Comparison of ENCODE assay signal across 9 mouse cellular contexts in the genomic region with DNA sequence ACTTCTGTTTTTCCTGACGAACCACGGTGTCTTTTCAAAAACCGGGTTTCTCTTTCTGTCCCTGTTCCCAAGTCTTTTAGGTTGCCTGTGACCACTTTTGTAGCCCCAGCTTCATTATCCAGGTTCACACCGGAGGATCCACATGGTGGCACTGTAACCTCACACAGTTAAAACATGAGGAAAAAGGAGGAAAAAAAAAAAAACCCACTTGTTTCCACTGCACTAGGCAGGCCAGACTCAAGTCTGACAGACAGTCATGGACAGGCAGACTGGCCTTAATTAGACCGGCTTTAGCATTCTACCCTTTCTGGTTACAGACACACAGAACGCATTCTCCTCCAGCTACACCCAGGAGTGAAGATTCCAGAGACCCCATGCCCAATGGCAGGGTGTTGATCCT. TPM values are rescaled to one million over a fixed set of nuclear protein-coding genes. Genes with fewer than 3 reads are reported as not detected.
A peak's percentile ranks its signal among the peaks of the same experiment; 100 is the strongest.
DNase-seq lines count a peak whose midpoint lies in the region; ATAC-seq and TF ChIP-seq lines count a peak whose summit lies in the region.
"Had no signal": no experiment of that assay in that cellular context is flagged by ENCODE, and none has a peak within 500 bp of the region (broad histone marks: within the 10 kb centered on the region; RNA-seq: fewer than 3 reads in every experiment).

No protein-coding gene starts in this region.

- peak; percentile 31 to 86; a peak in 3 of 4 replicates for TF ChIP-seq CTCF in CH12.LX (conservative IDR thresholded peaks at IDR 0.05 in 1 of 2, IDR thresholded peaks at IDR 0.05 in 1 of 2; ENCODE audit: low read depth in 2 of 2, low read length in 2 of 2)
- peak; percentile 65 for TF ChIP-seq CTCF in heart, postnatal 0 days (IDR thresholded peaks at IDR 0.05; ENCODE audit: low read depth)
- peak; percentile 72 for TF ChIP-seq CTCF in liver, postnatal 0 days (IDR thresholded peaks at IDR 0.05; ENCODE audit: low read depth)

- no peak for TF ChIP-seq EP300 in CH12.LX (IDR thresholded peaks at IDR 0.05; ENCODE audit: low read length)
- no peak for TF ChIP-seq EP300 in heart, postnatal 0 days (IDR thresholded peaks at IDR 0.05; ENCODE audit: low read depth)
- no peak for TF ChIP-seq EP300 in liver, postnatal 0 days (IDR thresholded peaks at IDR 0.05; ENCODE audit: low read depth)

- H3K4me1 ChIP-seq in CH12.LX (ENCODE audit: control insufficient read depth in 1 of 2, insufficient read depth in 2 of 2), result peaks cover 0 to 14% of the 10 kb centered on the region in 2 experiments; a peak in 2 of 4 replicates
- H3K4me1 ChIP-seq in heart, postnatal 0 days (ENCODE audit: control insufficient read depth, insufficient read depth), result no peaks in the 10 kb centered on the region
- no peaks in the 10 kb centered on the region for H3K4me1 ChIP-seq in liver, postnatal 0 days (ENCODE audit: insufficient read depth)

- H3K4me2 ChIP-seq in CH12.LX (ENCODE audit: insufficient read depth, low read depth, poor library complexity, severe bottlenecking), result peak overlapping the region; percentile 32
- H3K4me2 ChIP-seq in heart, postnatal 0 days (ENCODE audit: low read depth, low read length), result no peak overlapping the region
- no peak overlapping the region for H3K4me2 ChIP-seq in liver, postnatal 0 days (ENCODE audit: low read depth, low read length)

- no peak overlapping the region for H3K9ac ChIP-seq in CH12.LX (ENCODE audit: insufficient read depth, low read depth)
- H3K9ac ChIP-seq in heart, postnatal 0 days (replicated peaks; ENCODE audit: low read depth, low read length), result no peak overlapping the region
- no peak overlapping the region for H3K9ac ChIP-seq in liver, postnatal 0 days (replicated peaks)

- dilution Hi-C loops in CH12.LX (cut with MboI; ENCODE audit: extremely low pct_ligation_motif_present, extremely low pct_unique_long_range_greater_than_20kb, low sequenced_read_pairs), result no loop called here

- H3K9me3 ChIP-seq in CH12.LX (replicated peaks; ENCODE audit: low read length), result no peaks in the 10 kb centered on the region
- no peaks in the 10 kb centered on the region for H3K9me3 ChIP-seq in heart, postnatal 0 days (replicated peaks; ENCODE audit: control insufficient read depth, low read length)
- H3K9me3 ChIP-seq in liver, postnatal 0 days (ENCODE audit: low read length), result no peaks in the 10 kb centered on the region

- peak; percentile 65 for DNase-seq in CH12.LX (ENCODE audit: extremely low read depth)
- peak; percentile 71 for DNase-seq in adrenal gland, postnatal 14 days
- peak; percentile 60 for DNase-seq in embryo, embryonic 9.5 days (ENCODE audit: extremely low spot score)
- DNase-seq in heart, postnatal 0 days (ENCODE audit: low spot score), result peak; percentile 39
- peak; percentile 46 to 68 for DNase-seq in kidney, postnatal 25 days
- peak; percentile 47 for DNase-seq in liver, postnatal 0 days
- DNase-seq in yolk sac, embryonic 10.5 days (ENCODE audit: low spot score), result peak; percentile 11

- H3K27ac ChIP-seq in CH12.LX (ENCODE audit: insufficient read depth, low read depth), result no peak overlapping the region
- H3K27ac ChIP-seq in heart, postnatal 0 days (ENCODE audit: low read depth), result no peak overlapping the region
- H3K27ac ChIP-seq in liver, postnatal 0 days (ENCODE audit: low read depth), result no peak overlapping the region

- H3K4me3 ChIP-seq in CH12.LX (replicated peaks in 1 of 3; ENCODE audit: low read depth in 2 of 3, low read length in 2 of 3, poor library complexity in 1 of 3), result no peak overlapping the region
- H3K4me3 ChIP-seq in heart, postnatal 0 days (ENCODE audit: low read depth, low read length), result no peak overlapping the region
- H3K4me3 ChIP-seq in liver, postnatal 0 days (ENCODE audit: low read depth, low read length), result no peak overlapping the region

- in situ Hi-C loops in CH12.LX (cut with MboI; ENCODE audit: low pct_ligation_motif_present, low pct_unique_long_range_greater_than_20kb, low sequenced_read_pairs), result loop anchor here (25.0 kb wide), 2 partner anchors 1030 to 1205 kb away; no protein-coding TSS in a partner anchor

- no peaks in the 10 kb centered on the region for H3K36me3 ChIP-seq in CH12.LX (replicated peaks in 1 of 2; ENCODE audit: control insufficient read depth in 1 of 2, insufficient read depth in 1 of 2, low read length in 1 of 2)
- no peaks in the 10 kb centered on the region for H3K36me3 ChIP-seq in heart, postnatal 0 days (replicated peaks; ENCODE audit: control insufficient read depth, insufficient read depth, low read length)
- no peaks in the 10 kb centered on the region for H3K36me3 ChIP-seq in liver, postnatal 0 days (replicated peaks; ENCODE audit: insufficient read depth, low read length)

- WGBS in heart, postnatal 0 days, result 23% methylated on average over 6 of the region's 6 CpGs
- 27% methylated on average over 6 of the region's 6 CpGs for WGBS in liver, postnatal 0 days (ENCODE audit: insufficient replicate concordance)

- TF ChIP-seq RAD21 in CH12.LX (IDR thresholded peaks at IDR 0.05; ENCODE audit: low read depth, low read length), result peak; percentile 92

- no peaks in the 10 kb centered on the region for H3K79me2 ChIP-seq in CH12.LX (replicated peaks; ENCODE audit: control insufficient read depth, extremely low read depth, insufficient read depth, poor library complexity, severe bottlenecking)

- no peak for TF ChIP-seq POLR2A in CH12.LX (IDR thresholded peaks at IDR 0.05; ENCODE audit: low read depth, low read length)

- H3K27me3 ChIP-seq in CH12.LX (replicated peaks), result no peaks in the 10 kb centered on the region
- no peaks in the 10 kb centered on the region for H3K27me3 ChIP-seq in heart, postnatal 0 days (ENCODE audit: control insufficient read depth, insufficient read depth, low read length)
- no peaks in the 10 kb centered on the region for H3K27me3 ChIP-seq in liver, postnatal 0 days (ENCODE audit: insufficient read depth, low read length)

- peak; percentile 20; the same call in 1 of the 2 replicates for ATAC-seq in heart, postnatal 0 days (ENCODE audit: insufficient read depth, low read depth)
- 0 out of 2 replicates have a peak, but pooled peaks have one; percentile 35 for ATAC-seq in liver, postnatal 0 days
- ATAC-seq in neutrophil, adult 5-6 weeks (ENCODE audit: extremely low read depth, insufficient number of reproducible peaks, low FRiP score, poor library complexity, severe bottlenecking), result peak; percentile 83

TF ChIP-seq in CH12.LX, 34 proteins besides CTCF, POLR2A, EP300 and RAD21 (continues in another document):
- TF ChIP-seq MXI1 (IDR thresholded peaks at IDR 0.05; ENCODE audit: low read depth, low read length) (no peak), CHD2 (IDR thresholded peaks at IDR 0.05; ENCODE audit: low read length) (no peak), JUN (IDR thresholded peaks at IDR 0.05; ENCODE audit: insufficient read depth, low read depth, low read length) (no peak), USF1 (IDR thresholded peaks at IDR 0.05; ENCODE audit: low read depth, low read length) (no peak), MAFK (IDR thresholded peaks at IDR 0.05; ENCODE audit: insufficient replicate concordance, low read length) (no peak), ELF1 (IDR thresholded peaks at IDR 0.05; ENCODE audit: low read depth, low read length) (no peak), SMC3 (IDR thresholded peaks at IDR 0.05; ENCODE audit: low read depth, low read length) (peak; percentile 88), NRF1 (IDR thresholded peaks at IDR 0.05; ENCODE audit: low read depth, low read length) (no peak), ZMIZ1 (IDR thresholded peaks at IDR 0.05; ENCODE audit: low read depth, low read length) (no peak), CHD1 (IDR thresholded peaks at IDR 0.05; ENCODE audit: low read depth, low read length) (no peak), POLR2AphosphoS2 (IDR thresholded peaks at IDR 0.05; ENCODE audit: low read depth, low read length) (no peak), MYC (IDR thresholded peaks at IDR 0.05; ENCODE audit: low read depth, low read length) (peak; percentile 31; the same call in 1 of the 2 replicates), E2F4 (IDR thresholded peaks at IDR 0.05; ENCODE audit: insufficient replicate concordance, low read depth, low read length) (no peak), TCF12 (IDR thresholded peaks at IDR 0.05; ENCODE audit: low read depth, low read length) (no peak), MAZ (IDR thresholded peaks at IDR 0.05; ENCODE audit: low read depth, low read length) (no peak), RCOR1 (conservative IDR thresholded peaks at IDR 0.05; ENCODE audit: low read depth, low read length) (no peak), ETS1 (conservative IDR thresholded peaks at IDR 0.05; ENCODE audit: low read depth, low read length) (no peak), JUND (conservative IDR thresholded peaks at IDR 0.05; ENCODE audit: low read depth, low read length) (no peak), BHLHE40 (IDR thresholded peaks at IDR 0.05; ENCODE audit: low read depth, low read length) (no peak), UBTF (IDR thresholded peaks at IDR 0.05; ENCODE audit: low read depth, low read length) (peak; percentile 61; the same call in 1 of the 2 replicates), USF2 (conservative IDR thresholded peaks at IDR 0.05; ENCODE audit: low read depth, low read length) (no peak), MEF2A (IDR thresholded peaks at IDR 0.05; ENCODE audit: borderline replicate concordance, low read depth, low read length) (0 out of 2 replicates have a peak, but pooled peaks have one; percentile 16), PAX5 (IDR thresholded peaks at IDR 0.05; ENCODE audit: low read length) (no peak), NELFE (IDR thresholded peaks at IDR 0.05; ENCODE audit: low read depth, low read length) (no peak), TBP (conservative IDR thresholded peaks at IDR 0.05; ENCODE audit: low read depth, low read length) (no peak), SIN3A (IDR thresholded peaks at IDR 0.05; ENCODE audit: low read length) (0 out of 2 replicates have a peak, but pooled peaks have one; percentile 20), ZKSCAN1 (IDR thresholded peaks at IDR 0.05; ENCODE audit: borderline replicate concordance, low read depth, low read length) (no peak), ZC3H11A (IDR thresholded peaks at IDR 0.05; ENCODE audit: low read depth, low read length) (peak; percentile 75), GABPA (IDR thresholded peaks at IDR 0.05; ENCODE audit: insufficient replicate concordance, low read depth, low read length) (no peak), ZNF384 (IDR thresholded peaks at IDR 0.05; ENCODE audit: low read depth, low read length) (peak; percentile 99), KAT2A (IDR thresholded peaks at IDR 0.05; ENCODE audit: insufficient replicate concordance, low read length) (no peak)

RNA-seq across cellular contexts. Expression of gene Gm5426, which starts 4.2 kb away (rescaled TPM):
- total RNA-seq in CH12.LX (2012; rRNA removed), result not detected in 2 replicates
- not detected in 2 replicates for total RNA-seq in CH12.LX (2014; rRNA removed)
- not detected in 2 replicates for polyA plus RNA-seq in CH12.LX (2012; ENCODE audit: insufficient read length, low read depth)
- total RNA-seq in adrenal gland, postnatal 14 days (2021), result not detected in 2 replicates
- total RNA-seq in heart, postnatal 0 days (2014; rRNA removed; ENCODE audit: low replicate concordance), result not detected in 2 replicates
- not detected in 2 replicates for polyA plus RNA-seq in heart, postnatal 0 days (2015; fragmentation: Nextera tagmentation; extraction: Ambion mirVana)
- not detected in 2 replicates for polyA plus RNA-seq in liver, postnatal 0 days (2015; fragmentation: Nextera tagmentation; extraction: Ambion mirVana)
- not detected in 2 replicates for total RNA-seq in neutrophil, adult 5-6 weeks (2017)
- polyA plus RNA-seq: stomach, embryonic 14.5 days had no signal

Comparison
In these comparisons a context has a peak if more than half of its experiments do, and no peak if none do; other contexts are left out.
1. DNase-seq: peak in every context shown above with its lines; median percentile 71 in adrenal gland, postnatal 14 days; 65 in CH12.LX; 60 in embryo, embryonic 9.5 days; 57 in kidney, postnatal 25 days; 47 in liver, postnatal 0 days; 39 in heart, postnatal 0 days; 11 in yolk sac, embryonic 10.5 days.
2. ATAC-seq: peak in every context shown above with its lines; median percentile 83 in neutrophil, adult 5-6 weeks; 35 in liver, postnatal 0 days; 20 in heart, postnatal 0 days.